Mouse (Mus musculus): Measurements from ENCODE around the gene Uba3. TPM values are rescaled to one million over a fixed set of nuclear protein-coding genes. Genes with fewer than 3 reads are reported as not detected.

Uba3 gene
- polyA plus RNA-seq, 1 experiment: 32.8 TPM

DNA sequence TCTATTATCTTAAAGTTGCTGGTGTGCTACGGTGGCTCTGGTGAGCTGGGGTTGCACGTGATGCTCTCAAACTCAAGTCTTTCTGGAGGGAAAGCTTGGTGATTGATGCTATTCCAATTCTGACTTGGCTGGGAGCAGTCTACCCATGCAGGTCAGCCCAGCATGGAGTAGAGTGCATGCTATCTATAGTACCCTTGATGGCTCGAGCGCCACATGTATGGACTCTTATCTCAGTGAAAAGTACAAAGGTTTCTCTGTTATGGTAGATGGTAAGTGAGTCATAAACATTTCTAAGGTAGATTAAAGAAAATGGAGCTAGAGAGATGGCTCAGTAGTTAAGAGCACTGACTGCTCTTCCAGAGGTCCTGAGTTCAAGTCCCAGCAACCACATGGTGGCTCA is 37.1 kb upstream of the Uba3 start:
- H3ac ChIP-seq (ENCODE audit: control insufficient read depth, insufficient read length, low read depth): no peak overlapping the region
- TF ChIP-seq CTCF (IDR thresholded peaks at IDR 0.05; ENCODE audit: control insufficient read depth, insufficient read depth, insufficient read length) (no peak), USF1 (IDR thresholded peaks at IDR 0.05; ENCODE audit: low read depth) (no peak), MYOG (IDR thresholded peaks at IDR 0.05; ENCODE audit: control insufficient read depth, extremely low read depth, insufficient read length) (no peak), FOSL1 (IDR thresholded peaks at IDR 0.05; ENCODE audit: insufficient read depth, low read length, poor library complexity, severe bottlenecking) (no peak), CEBPB (IDR thresholded peaks at IDR 0.05; ENCODE audit: low read depth) (no peak), MAX (IDR thresholded peaks at IDR 0.05) (no peak), MYOD1 (IDR thresholded peaks at IDR 0.05; ENCODE audit: control insufficient read depth, insufficient read length, low read depth) (no peak)

DNA sequence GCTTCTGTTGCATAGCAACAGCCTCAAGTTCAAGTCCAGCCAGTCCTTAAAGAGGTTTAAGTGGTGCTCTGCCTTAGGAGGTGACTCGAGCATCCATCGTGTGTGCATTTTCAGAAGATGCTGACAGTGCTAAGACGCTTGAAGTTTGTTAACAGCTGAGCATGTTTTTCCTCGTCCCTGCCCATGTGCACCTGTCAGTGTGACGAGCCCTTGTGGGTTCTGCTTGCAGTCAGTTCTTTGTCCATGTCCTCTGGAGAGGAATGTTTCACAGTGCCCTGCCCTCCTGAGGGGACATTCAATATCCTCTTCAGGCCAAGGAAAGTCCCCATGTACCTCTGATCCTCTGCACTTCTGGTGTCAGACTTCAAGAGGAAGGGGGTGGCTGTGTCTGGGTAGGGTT is 34.6 kb upstream of the Uba3 start:
- Histone ChIP-seq H3ac (ENCODE audit: control insufficient read depth, insufficient read length, low read depth) (no peak overlapping the region), H3K27me3 (ENCODE audit: control insufficient read depth, insufficient read depth, insufficient read length) (no peaks in the 10 kb centered on the region), H3K4me3 (ENCODE audit: insufficient read depth, poor library complexity, severe bottlenecking) (no peak overlapping the region), H3K79me3 (ENCODE audit: low read depth) (no peaks in the 10 kb centered on the region), H3K36me3 (ENCODE audit: control insufficient read depth, insufficient read depth) (peaks cover 6% of the 10 kb centered on the region), H3K79me2 (ENCODE audit: control insufficient read depth, insufficient read depth) (no peaks in the 10 kb centered on the region)
- no peak for TF ChIP-seq FOSL1 (IDR thresholded peaks at IDR 0.05; ENCODE audit: insufficient read depth, low read length, poor library complexity, severe bottlenecking)
- peak; percentile 93 for TF ChIP-seq MYOD1 (IDR thresholded peaks at IDR 0.05; ENCODE audit: control insufficient read depth, insufficient read length, low read depth)
- no peak for TF ChIP-seq MYOG (IDR thresholded peaks at IDR 0.05; ENCODE audit: control insufficient read depth, extremely low read depth, insufficient read length)

More for the DNA sequence above, 37.1 kb upstream of the Uba3 start:
- Histone ChIP-seq H3K36me3 (ENCODE audit: control insufficient read depth, insufficient read depth) (no peaks in the 10 kb centered on the region), H3K79me3 (ENCODE audit: low read depth) (no peaks in the 10 kb centered on the region), H3K79me2 (ENCODE audit: control insufficient read depth, insufficient read depth) (no peaks in the 10 kb centered on the region), H3K4me3 (ENCODE audit: insufficient read depth, poor library complexity, severe bottlenecking) (no peak overlapping the region), H3K27me3 (ENCODE audit: control insufficient read depth, insufficient read depth, insufficient read length) (no peaks in the 10 kb centered on the region)

DNA sequence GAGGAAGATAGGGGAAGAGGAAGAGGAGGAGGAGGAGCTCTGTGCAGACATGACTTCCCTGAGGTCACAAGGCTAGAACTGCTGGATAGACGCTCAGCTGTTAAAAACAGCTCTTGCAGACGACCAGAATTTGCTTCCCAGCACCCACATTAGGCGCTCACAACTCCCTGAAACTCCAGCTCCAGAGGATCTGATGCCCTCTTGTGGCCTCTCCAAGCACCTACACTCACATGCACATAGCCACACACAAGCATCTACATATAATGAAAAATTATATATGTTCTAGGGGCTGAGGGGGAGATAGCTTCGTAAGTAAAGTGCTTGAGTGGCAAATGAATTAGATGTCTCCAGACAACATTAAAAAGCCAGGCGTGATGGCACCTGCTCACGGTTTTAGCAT is 33.9 kb upstream of the Uba3 start:
- no peaks in the 10 kb centered on the region for H3K79me2 ChIP-seq (ENCODE audit: control insufficient read depth, insufficient read depth)
- no peak overlapping the region for H3ac ChIP-seq (ENCODE audit: control insufficient read depth, insufficient read length, low read depth)
- TF ChIP-seq MAX (IDR thresholded peaks at IDR 0.05) (no peak), MYOG (IDR thresholded peaks at IDR 0.05; ENCODE audit: control insufficient read depth, extremely low read depth, insufficient read length) (no peak), USF1 (IDR thresholded peaks at IDR 0.05; ENCODE audit: low read depth) (no peak), CEBPB (IDR thresholded peaks at IDR 0.05; ENCODE audit: low read depth) (no peak), MYOD1 (IDR thresholded peaks at IDR 0.05; ENCODE audit: control insufficient read depth, insufficient read length, low read depth) (no peak), FOSL1 (IDR thresholded peaks at IDR 0.05; ENCODE audit: insufficient read depth, low read length, poor library complexity, severe bottlenecking) (no peak), CTCF (IDR thresholded peaks at IDR 0.05; ENCODE audit: control insufficient read depth, insufficient read depth, insufficient read length) (no peak)
- H3K79me3 ChIP-seq (ENCODE audit: low read depth): no peaks in the 10 kb centered on the region
- no peaks in the 10 kb centered on the region for H3K27me3 ChIP-seq (ENCODE audit: control insufficient read depth, insufficient read depth, insufficient read length)
- H3K36me3 ChIP-seq (ENCODE audit: control insufficient read depth, insufficient read depth): peaks cover 13% of the 10 kb centered on the region
- no peak overlapping the region for H3K4me3 ChIP-seq (ENCODE audit: insufficient read depth, poor library complexity, severe bottlenecking)

DNA sequence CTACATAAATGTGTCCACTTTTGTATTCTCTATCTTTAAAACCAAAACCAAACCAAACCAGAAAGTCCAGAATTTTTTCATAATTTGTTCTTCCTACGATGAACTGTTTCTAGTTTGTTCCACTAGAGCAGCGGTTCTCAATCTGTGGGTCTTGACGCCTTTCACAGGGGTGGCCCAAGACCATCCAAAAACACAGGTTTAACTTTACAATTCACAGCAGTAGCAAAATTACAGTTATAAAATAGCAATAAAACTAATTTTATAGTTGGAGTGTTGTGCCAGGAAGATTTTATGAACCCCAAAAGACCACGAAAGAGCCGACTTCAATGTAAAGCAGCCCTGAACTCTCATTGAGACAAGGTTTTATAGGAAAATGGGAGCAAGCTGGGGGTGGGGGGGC is 30.6 kb upstream of the Uba3 start:
- no peaks in the 10 kb centered on the region for H3K27me3 ChIP-seq (ENCODE audit: control insufficient read depth, insufficient read depth, insufficient read length)
- no peak overlapping the region for H3K4me3 ChIP-seq (ENCODE audit: insufficient read depth, poor library complexity, severe bottlenecking)
- no peak for TF ChIP-seq MYOG (IDR thresholded peaks at IDR 0.05; ENCODE audit: control insufficient read depth, extremely low read depth, insufficient read length)
- TF ChIP-seq FOSL1 (IDR thresholded peaks at IDR 0.05; ENCODE audit: insufficient read depth, low read length, poor library complexity, severe bottlenecking): no peak
- no peak for TF ChIP-seq CEBPB (IDR thresholded peaks at IDR 0.05; ENCODE audit: low read depth)
- TF ChIP-seq USF1 (IDR thresholded peaks at IDR 0.05; ENCODE audit: low read depth): no peak
- TF ChIP-seq CTCF (IDR thresholded peaks at IDR 0.05; ENCODE audit: control insufficient read depth, insufficient read depth, insufficient read length): no peak
- no peak for TF ChIP-seq MYOD1 (IDR thresholded peaks at IDR 0.05; ENCODE audit: control insufficient read depth, insufficient read length, low read depth)
- TF ChIP-seq MAX (IDR thresholded peaks at IDR 0.05): no peak
- H3ac ChIP-seq (ENCODE audit: control insufficient read depth, insufficient read length, low read depth): no peak overlapping the region
- no peaks in the 10 kb centered on the region for H3K79me2 ChIP-seq (ENCODE audit: control insufficient read depth, insufficient read depth)
- no peaks in the 10 kb centered on the region for H3K79me3 ChIP-seq (ENCODE audit: low read depth)
- peaks cover 39% of the 10 kb centered on the region for H3K36me3 ChIP-seq (ENCODE audit: control insufficient read depth, insufficient read depth)

DNA sequence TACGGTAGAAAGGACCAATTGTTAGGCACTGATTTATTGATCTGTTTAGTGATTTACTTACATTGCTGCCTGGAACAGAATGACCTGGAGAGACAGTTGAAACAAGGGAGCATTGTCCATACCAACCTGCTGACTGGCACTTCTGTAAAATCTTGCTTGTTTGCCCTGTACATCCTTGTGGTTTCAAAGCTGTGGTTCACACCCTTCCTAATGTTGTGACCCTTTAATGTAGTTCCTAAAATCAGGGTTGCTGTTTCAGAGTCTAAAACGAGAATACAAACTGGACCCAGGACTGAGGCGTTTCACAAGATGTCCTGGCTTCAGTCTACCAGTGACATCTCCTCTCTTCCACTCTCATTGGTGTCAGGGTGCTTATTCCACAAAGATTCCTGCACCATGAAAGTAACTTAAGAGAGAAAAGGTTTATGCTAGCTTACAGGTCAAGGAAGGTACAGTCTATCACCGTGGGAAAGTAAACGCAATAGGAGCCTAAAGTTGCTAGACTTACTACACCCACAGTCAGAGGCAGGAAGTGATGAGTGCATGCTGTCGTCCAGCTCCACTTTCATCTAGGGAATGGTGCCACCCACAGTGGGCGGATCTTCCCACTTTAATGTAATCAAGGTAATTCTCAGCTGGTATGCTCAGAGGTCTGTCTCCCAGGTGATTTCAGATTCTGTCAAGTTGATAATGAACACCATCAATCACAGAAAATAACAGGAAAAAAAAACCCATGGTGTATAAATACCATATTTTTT is 29.6 kb upstream of the Uba3 start:
- H3K36me3 ChIP-seq (ENCODE audit: control insufficient read depth, insufficient read depth): peaks cover 49% of the 10 kb centered on the region
- H3K79me2 ChIP-seq (ENCODE audit: control insufficient read depth, insufficient read depth): peaks cover under 1% of the 10 kb centered on the region

More for the DNA sequence above, 29.6 kb upstream of the Uba3 start:
- Histone ChIP-seq H3K4me3 (ENCODE audit: insufficient read depth, poor library complexity, severe bottlenecking) (no peak overlapping the region), H3ac (ENCODE audit: control insufficient read depth, insufficient read length, low read depth) (no peak overlapping the region), H3K27me3 (ENCODE audit: control insufficient read depth, insufficient read depth, insufficient read length) (no peaks in the 10 kb centered on the region), H3K79me3 (ENCODE audit: low read depth) (peaks cover 5% of the 10 kb centered on the region)
- no peak for TF ChIP-seq MAX (IDR thresholded peaks at IDR 0.05)
- TF ChIP-seq USF1 (IDR thresholded peaks at IDR 0.05; ENCODE audit: low read depth): no peak
- TF ChIP-seq FOSL1 (IDR thresholded peaks at IDR 0.05; ENCODE audit: insufficient read depth, low read length, poor library complexity, severe bottlenecking): no peak
- TF ChIP-seq CEBPB (IDR thresholded peaks at IDR 0.05; ENCODE audit: low read depth): no peak
- no peak for TF ChIP-seq MYOD1 (IDR thresholded peaks at IDR 0.05; ENCODE audit: control insufficient read depth, insufficient read length, low read depth)
- no peak for TF ChIP-seq MYOG (IDR thresholded peaks at IDR 0.05; ENCODE audit: control insufficient read depth, extremely low read depth, insufficient read length)
- TF ChIP-seq CTCF (IDR thresholded peaks at IDR 0.05; ENCODE audit: control insufficient read depth, insufficient read depth, insufficient read length): no peak

Measured in C2C12 (cell line).